Mouse (Mus musculus) testis, adult 2 months (tissue): ENCODE results near the gene Chrd.

ENCODE experiments used
- CTCF ChIP-seq: fragments of 200-500 bp; IDR thresholded peaks from 2 replicates; pipeline ENCODE4 v1.5.1; 2012; ENCODE audit warnings: low read depth, mild to moderate bottlenecking, inconsistent platforms, low read length, moderate library complexity; ENCODE audit not compliant: control insufficient read depth, insufficient read depth, insufficient replicate concordance
- POLR2A ChIP-seq: fragments of 200-500 bp; IDR thresholded peaks from 2 replicates; pipeline ENCODE4 v1.6.1; 2012; ENCODE audit warnings: low read depth, mild to moderate bottlenecking, inconsistent platforms, low read length, moderate library complexity; ENCODE audit not compliant: control insufficient read depth

DNA sequence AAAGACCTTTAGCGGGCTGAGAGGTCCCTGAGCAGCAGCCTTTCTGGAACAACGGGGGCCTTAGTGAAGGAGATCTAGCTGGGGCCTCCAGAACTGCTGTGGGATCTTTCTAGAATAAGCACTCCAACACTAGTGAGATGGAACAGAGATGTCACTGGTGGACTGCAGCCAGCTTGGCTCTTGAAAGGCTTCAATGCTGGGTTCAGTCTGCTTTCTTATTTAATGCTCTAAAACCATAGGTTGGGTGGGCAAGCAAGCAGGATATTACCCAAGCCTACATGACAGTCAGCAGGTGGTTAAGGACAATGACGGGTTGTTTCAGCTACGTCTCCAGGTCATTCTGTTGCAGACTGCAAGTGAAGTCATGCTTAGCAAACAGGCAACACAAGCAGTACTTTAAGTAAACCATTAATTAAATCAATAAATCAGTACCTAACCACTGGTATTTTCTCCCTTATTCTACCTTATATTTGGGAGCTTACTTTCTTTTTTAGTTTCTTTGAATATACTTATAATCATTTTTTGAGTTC is 48.2 kb downstream of the Chrd start:
- TF ChIP-seq POLR2A = no peak
- TF ChIP-seq CTCF = no peak
